9 mouse cellular contexts compared by ENCODE assay signal in the genomic region with DNA sequence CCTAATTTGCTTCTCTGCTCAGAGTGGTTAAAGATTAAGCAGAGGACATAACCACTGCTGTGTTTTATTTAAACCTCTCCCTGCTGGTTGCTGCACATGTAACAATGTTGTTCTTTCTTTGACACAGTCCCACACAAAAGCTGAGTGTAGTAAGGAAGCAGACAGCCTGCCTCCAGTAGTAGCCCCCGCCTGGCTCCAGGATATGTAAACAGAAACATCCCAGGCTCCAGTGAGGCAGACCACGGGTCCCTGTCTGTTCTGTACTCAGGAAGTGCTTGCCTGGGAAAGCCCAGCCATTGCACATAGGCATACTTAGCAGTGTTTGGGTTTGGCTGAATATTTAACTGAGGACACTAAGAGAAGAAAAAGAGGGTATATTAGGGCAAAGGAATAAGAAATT.
DNase-seq lines count a peak whose midpoint lies in the region; ATAC-seq lines count a peak whose summit lies in the region.
"Had no signal": no experiment of that assay in that cellular context is flagged by ENCODE, and none has a peak within 500 bp of the region (broad histone marks: within the 10 kb centered on the region; RNA-seq: fewer than 3 reads in every experiment).

No protein-coding gene starts in this region.

- H3K27ac ChIP-seq in heart, embryonic 16.5 days (ENCODE audit: low read length) = 0 out of 2 replicates have a peak overlapping the region, but pooled peaks have one; percentile 3
- no peak overlapping the region for H3K27ac ChIP-seq in liver, embryonic 15.5 days (replicated peaks)
- H3K27ac ChIP-seq: heart, adult 2 months had no signal

- H3K27me3 ChIP-seq in heart, embryonic 16.5 days (ENCODE audit: control insufficient read depth, insufficient read depth, low read length) = no peaks in the 10 kb centered on the region
- H3K27me3 ChIP-seq in liver, embryonic 15.5 days = no peaks in the 10 kb centered on the region

- WGBS in heart, embryonic 16.5 days = 7% methylated on average over 2 of the region's 2 CpGs
- 27% methylated on average over 2 of the region's 2 CpGs for WGBS in liver, embryonic 15.5 days (ENCODE audit: insufficient replicate concordance)

- H3K4me3 ChIP-seq in heart, embryonic 16.5 days (ENCODE audit: low read length) = no peak overlapping the region
- no peak overlapping the region for H3K4me3 ChIP-seq in liver, embryonic 15.5 days (replicated peaks)
- H3K4me3 ChIP-seq: heart, adult 2 months had no signal

- peak; percentile 63 for ATAC-seq in heart, embryonic 16.5 days (replicated peaks; ENCODE audit: extremely low read depth, insufficient read depth, low FRiP score)
- 0 out of 2 replicates have a peak, but pooled peaks have one; percentile 34 for ATAC-seq in liver, embryonic 15.5 days (ENCODE audit: insufficient read depth)

- peaks cover 2% of the 10 kb centered on the region; the same call in 1 of the 2 replicates for H3K4me1 ChIP-seq in heart, embryonic 16.5 days (ENCODE audit: control insufficient read depth, insufficient read depth, low read length)
- H3K4me1 ChIP-seq in liver, embryonic 15.5 days (replicated peaks) = peaks cover 7% of the 10 kb centered on the region

- H3K9me3 ChIP-seq in heart, embryonic 16.5 days (replicated peaks; ENCODE audit: control insufficient read depth, low read length) = no peaks in the 10 kb centered on the region
- H3K9me3 ChIP-seq in liver, embryonic 15.5 days (replicated peaks) = no peaks in the 10 kb centered on the region

- DNase-seq in retina, postnatal 1 day = peak; percentile 20
- DNase-seq in retina, embryonic 14.5 days (ENCODE audit: low spot score) = no peak
- peak; percentile 62 for DNase-seq in kidney, postnatal 14 days
- DNase-seq in right cerebral cortex, postnatal 36 days (ENCODE audit: low spot score in 2 of 2) = peak; percentile 25 to 45
- no peak for DNase-seq in adrenal gland, postnatal 4 days (ENCODE audit: low spot score in 2 of 2)
- no peak for DNase-seq in gastrocnemius, postnatal 36 days

- no peaks in the 10 kb centered on the region for H3K36me3 ChIP-seq in heart, embryonic 16.5 days (ENCODE audit: control insufficient read depth, insufficient read depth)
- H3K36me3 ChIP-seq in liver, embryonic 15.5 days (replicated peaks) = no peaks in the 10 kb centered on the region

- intact Hi-C loops in gastrocnemius, postnatal 36 days (cut with DNase I) = no loop called here

- no peak overlapping the region for H3K4me2 ChIP-seq in heart, embryonic 16.5 days (ENCODE audit: low read depth, low read length)
- no peak overlapping the region for H3K4me2 ChIP-seq in liver, embryonic 15.5 days

- no peak overlapping the region for H3K9ac ChIP-seq in heart, embryonic 16.5 days (ENCODE audit: low read length)
- no peak overlapping the region for H3K9ac ChIP-seq in liver, embryonic 15.5 days

Comparison
In these comparisons a context has a peak if more than half of its experiments do, and no peak if none do; other contexts are left out.
1. DNase-seq: peak in retina, postnatal 1 day (single experiment), kidney, postnatal 14 days (single experiment) and right cerebral cortex, postnatal 36 days (2 of 2); none in retina, embryonic 14.5 days (single experiment), adrenal gland, postnatal 4 days (0 of 2) and gastrocnemius, postnatal 36 days (0 of 2).